In the genomic region with DNA sequence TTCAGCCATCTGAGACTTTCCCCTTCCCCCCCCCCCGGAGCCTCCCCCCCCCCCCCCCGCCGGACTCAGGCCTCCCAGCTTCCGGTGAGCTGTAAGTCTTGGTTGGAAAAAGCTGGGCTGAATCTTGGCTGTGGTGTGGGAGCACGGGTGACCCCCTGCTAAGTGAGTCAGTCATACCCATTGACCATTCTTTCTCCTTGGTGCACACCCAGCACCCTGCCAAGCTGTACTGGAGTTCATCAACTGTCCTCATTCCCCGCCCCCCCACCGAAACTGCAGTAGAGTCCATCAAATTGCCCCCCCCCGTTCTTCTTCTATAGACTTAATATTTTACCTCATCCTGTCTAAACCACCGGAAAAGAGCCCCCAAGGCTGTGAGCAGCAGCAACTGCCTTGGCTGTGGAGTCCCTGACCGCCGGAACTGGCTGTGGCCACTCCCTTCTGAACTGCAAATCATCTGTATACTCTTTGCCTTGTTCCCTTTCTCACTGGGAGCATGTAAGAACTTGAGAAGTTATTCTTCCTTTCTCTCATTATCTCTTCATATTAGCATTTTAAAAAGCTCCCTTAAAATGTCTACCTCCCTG, we compare ENCODE assay signal across 16 mouse cellular contexts. TPM values are rescaled to one million over a fixed set of nuclear protein-coding genes. Genes with fewer than 3 reads are reported as not detected.
DNase-seq lines count a peak whose midpoint lies in the region; ATAC-seq and TF ChIP-seq lines count a peak whose summit lies in the region.
"Had no signal": no experiment of that assay in that cellular context is flagged by ENCODE, and none has a peak within 500 bp of the region (broad histone marks: within the 10 kb centered on the region; RNA-seq: fewer than 3 reads in every experiment).

No protein-coding gene starts in this region.

- peaks cover 7 to 19% of the 10 kb centered on the region in 2 experiments for H3K4me1 ChIP-seq in CH12.LX (ENCODE audit: control insufficient read depth in 1 of 2, insufficient read depth in 2 of 2)
- H3K4me1 ChIP-seq in hindbrain, embryonic 14.5 days (replicated peaks; ENCODE audit: control insufficient read depth, insufficient read depth, low read length), result no peaks in the 10 kb centered on the region
- H3K4me1 ChIP-seq: lung, embryonic 15.5 days had no signal

- in situ Hi-C loops in CH12.LX (cut with MboI; ENCODE audit: low pct_ligation_motif_present, low pct_unique_long_range_greater_than_20kb, low sequenced_read_pairs), result no loop called here

- TF ChIP-seq CTCF in CH12.LX (conservative IDR thresholded peaks at IDR 0.05 in 1 of 2, IDR thresholded peaks at IDR 0.05 in 1 of 2; ENCODE audit: low read depth in 2 of 2, low read length in 2 of 2), result no peak

- whole genome bisulfite sequencing in hindbrain, embryonic 14.5 days, result 76% methylated on average over 7 of the region's 11 CpGs

- peak; percentile 36 for ATAC-seq in granulocyte monocyte progenitor cell, adult 5-6 weeks (replicated peaks; ENCODE audit: poor library complexity, severe bottlenecking)
- peak; percentile 32 for ATAC-seq in megakaryocyte, adult 5-6 weeks (ENCODE audit: poor library complexity, severe bottlenecking)
- no peak for ATAC-seq in hindbrain, embryonic 14.5 days (ENCODE audit: low FRiP score)
- ATAC-seq: midbrain, embryonic 16.5 days had no signal

- peak; percentile 9 for DNase-seq in lung, postnatal 14 days
- DNase-seq in lung, adult 18-20 months, result no peak
- no peak for DNase-seq in CH12.LX (ENCODE audit: extremely low read depth)
- no peak for DNase-seq in urinary bladder, postnatal 36 days (ENCODE audit: low spot score in 2 of 2)
- no peak for DNase-seq in hindbrain, embryonic 14.5 days (ENCODE audit: low spot score)
- no peak for DNase-seq in ovary, postnatal 36 days (ENCODE audit: low spot score)
- DNase-seq: cerebellum, adult 18-20 months; right cerebral cortex, postnatal 14 days had no signal

- H3K9me3 ChIP-seq in CH12.LX (replicated peaks; ENCODE audit: low read length), result no peaks in the 10 kb centered on the region
- H3K9me3 ChIP-seq in hindbrain, embryonic 14.5 days (ENCODE audit: control insufficient read depth, low read length), result no peaks in the 10 kb centered on the region
- H3K9me3 ChIP-seq: lung, embryonic 15.5 days had no signal

- no peak for TF ChIP-seq RAD21 in CH12.LX (IDR thresholded peaks at IDR 0.05; ENCODE audit: low read depth, low read length)

- no peaks in the 10 kb centered on the region for H3K36me3 ChIP-seq in CH12.LX (replicated peaks in 1 of 2; ENCODE audit: control insufficient read depth in 1 of 2, insufficient read depth in 1 of 2, low read length in 1 of 2)
- H3K36me3 ChIP-seq in hindbrain, embryonic 14.5 days (replicated peaks; ENCODE audit: control insufficient read depth, insufficient read depth), result no peaks in the 10 kb centered on the region
- H3K36me3 ChIP-seq: lung, embryonic 15.5 days had no signal

- no peak overlapping the region for H3K27ac ChIP-seq in CH12.LX (ENCODE audit: insufficient read depth, low read depth)
- no peak overlapping the region for H3K27ac ChIP-seq in hindbrain, embryonic 14.5 days
- H3K27ac ChIP-seq: lung, embryonic 15.5 days had no signal

- TF ChIP-seq EP300 in CH12.LX (IDR thresholded peaks at IDR 0.05; ENCODE audit: low read length), result no peak

- TF ChIP-seq POLR2A in CH12.LX (IDR thresholded peaks at IDR 0.05; ENCODE audit: low read depth, low read length), result no peak

- peak overlapping the region; percentile 8; the same call in 1 of the 2 replicates for H3K9ac ChIP-seq in CH12.LX (ENCODE audit: insufficient read depth, low read depth)
- H3K9ac ChIP-seq in hindbrain, embryonic 14.5 days, result no peak overlapping the region
- H3K9ac ChIP-seq: lung, embryonic 15.5 days had no signal

- dilution Hi-C loops in CH12.LX (cut with MboI; ENCODE audit: extremely low pct_ligation_motif_present, extremely low pct_unique_long_range_greater_than_20kb, low sequenced_read_pairs), result no loop called here

- peak overlapping the region in 1 of 3 experiments; percentile 34 for H3K4me3 ChIP-seq in CH12.LX (replicated peaks in 1 of 3; ENCODE audit: low read depth in 2 of 3, low read length in 2 of 3, poor library complexity in 1 of 3)
- H3K4me3 ChIP-seq in hindbrain, embryonic 14.5 days (replicated peaks; ENCODE audit: low read length), result no peak overlapping the region
- H3K4me3 ChIP-seq: lung, embryonic 15.5 days had no signal

- peak overlapping the region; percentile 52 for H3K4me2 ChIP-seq in CH12.LX (ENCODE audit: insufficient read depth, low read depth, poor library complexity, severe bottlenecking)
- H3K4me2 ChIP-seq in hindbrain, embryonic 14.5 days (replicated peaks), result no peak overlapping the region
- H3K4me2 ChIP-seq: lung, embryonic 15.5 days had no signal

- no peaks in the 10 kb centered on the region for H3K27me3 ChIP-seq in CH12.LX (replicated peaks)
- no peaks in the 10 kb centered on the region for H3K27me3 ChIP-seq in hindbrain, embryonic 14.5 days (ENCODE audit: control insufficient read depth, insufficient read depth, low read length)
- H3K27me3 ChIP-seq: lung, embryonic 15.5 days had no signal

- H3K79me2 ChIP-seq in CH12.LX (replicated peaks; ENCODE audit: control insufficient read depth, extremely low read depth, insufficient read depth, poor library complexity, severe bottlenecking), result no peaks in the 10 kb centered on the region

TF ChIP-seq in CH12.LX, 34 proteins besides CTCF, POLR2A, EP300 and RAD21:
- no peak for TF ChIP-seq ZNF384 (IDR thresholded peaks at IDR 0.05; ENCODE audit: low read depth, low read length)
- no peak for TF ChIP-seq MXI1 (IDR thresholded peaks at IDR 0.05; ENCODE audit: low read depth, low read length)
- no peak for TF ChIP-seq JUND (conservative IDR thresholded peaks at IDR 0.05; ENCODE audit: low read depth, low read length)
- no peak for TF ChIP-seq ETS1 (conservative IDR thresholded peaks at IDR 0.05; ENCODE audit: low read depth, low read length)
TF ChIP-seq in CH12.LX: peak in this region for 0.

RNA-seq across cellular contexts. Expression of a gene that starts 2.7 kb away (rescaled TPM):
- 0.21 and 0.34 TPM in 2 replicates for total RNA-seq in CH12.LX (2012; rRNA removed)
- total RNA-seq in CH12.LX (2014; rRNA removed), result 0.45 and 0.64 TPM in 2 replicates
- polyA plus RNA-seq in CH12.LX (2012; ENCODE audit: insufficient read length, low read depth), result 0.41 and 0.74 TPM in 2 replicates
- 5.5 and 6.7 TPM in 2 replicates for total RNA-seq in granulocyte monocyte progenitor cell, adult 5-6 weeks (2014; fragmentation: Nextera tagmentation)
- 5.6 and 7.9 TPM in 2 replicates for total RNA-seq in granulocyte monocyte progenitor cell, adult 5-6 weeks (2017)
- total RNA-seq in megakaryocyte, adult 5-6 weeks (2015), result 12.3 and 15.1 TPM in 2 replicates
- 16.3 and 16.8 TPM in 2 replicates for total RNA-seq in megakaryocyte, adult 5-6 weeks (2017)
- polyA plus RNA-seq in hindbrain, embryonic 14.5 days (2014; fragmentation: Nextera tagmentation; extraction: Ambion mirVana), result not detected in 2 replicates
- total RNA-seq: left cerebral cortex, postnatal 14 days had no signal
- polyA plus RNA-seq: midbrain, embryonic 16.5 days; neural tube, embryonic 14.5 days had no signal

RNA-seq across cellular contexts. Expression of a gene that starts 26.6 kb away (rescaled TPM):
- total RNA-seq in CH12.LX (2012; rRNA removed), result not detected in 2 replicates
- total RNA-seq in CH12.LX (2014; rRNA removed), result not detected in 2 replicates
- not detected in 2 replicates for polyA plus RNA-seq in CH12.LX (2012; ENCODE audit: insufficient read length, low read depth)
- not detected in 2 replicates for total RNA-seq in granulocyte monocyte progenitor cell, adult 5-6 weeks (2014; fragmentation: Nextera tagmentation)
- not detected in 2 replicates for total RNA-seq in granulocyte monocyte progenitor cell, adult 5-6 weeks (2017)
- not detected in 2 replicates for total RNA-seq in megakaryocyte, adult 5-6 weeks (2015)
- not detected in 2 replicates for total RNA-seq in megakaryocyte, adult 5-6 weeks (2017)
- not detected in 2 replicates for polyA plus RNA-seq in hindbrain, embryonic 14.5 days (2014; fragmentation: Nextera tagmentation; extraction: Ambion mirVana)
- total RNA-seq: heart, postnatal 25 days; left cerebral cortex, postnatal 14 days had no signal
- polyA plus RNA-seq: intestine, embryonic 14.5 days; lung, embryonic 15.5 days; midbrain, embryonic 16.5 days; neural tube, embryonic 14.5 days had no signal

RNA-seq across cellular contexts. Expression of a gene that starts 45.5 kb away (rescaled TPM):
- total RNA-seq in CH12.LX (2012; rRNA removed) (43.6 and 46.7 TPM in 2 replicates), CH12.LX (2014; rRNA removed) (53.6 and 57.8 TPM in 2 replicates)
- 68.6 and 74.4 TPM in 2 replicates for polyA plus RNA-seq in CH12.LX (2012; ENCODE audit: insufficient read length, low read depth)
- total RNA-seq in granulocyte monocyte progenitor cell, adult 5-6 weeks (2014; fragmentation: Nextera tagmentation), result 19.8 and 22.0 TPM in 2 replicates
- 22.3 and 29.9 TPM in 2 replicates for total RNA-seq in granulocyte monocyte progenitor cell, adult 5-6 weeks (2017)
- 41.3 and 43.2 TPM in 2 replicates for total RNA-seq in megakaryocyte, adult 5-6 weeks (2015)
- total RNA-seq in megakaryocyte, adult 5-6 weeks (2017), result 72.9 and 75.3 TPM in 2 replicates
- 0.14 TPM in 1 of 2 replicates, not detected in the other for polyA plus RNA-seq in hindbrain, embryonic 14.5 days (2014; fragmentation: Nextera tagmentation; extraction: Ambion mirVana)
- total RNA-seq: left cerebral cortex, postnatal 14 days had no signal
- polyA plus RNA-seq: neural tube, embryonic 14.5 days had no signal

RNA-seq across cellular contexts. Expression of a gene that starts 58.5 kb away (rescaled TPM):
- total RNA-seq in CH12.LX (2012; rRNA removed) (5.4 and 5.9 TPM in 2 replicates), CH12.LX (2014; rRNA removed) (4.2 and 4.6 TPM in 2 replicates)
- polyA plus RNA-seq in CH12.LX (2012; ENCODE audit: insufficient read length, low read depth), result 4.9 and 5.3 TPM in 2 replicates
- total RNA-seq in granulocyte monocyte progenitor cell, adult 5-6 weeks (2014; fragmentation: Nextera tagmentation), result 3.2 and 4.7 TPM in 2 replicates
- total RNA-seq in granulocyte monocyte progenitor cell, adult 5-6 weeks (2017), result 6.4 and 13.2 TPM in 2 replicates
- total RNA-seq in megakaryocyte, adult 5-6 weeks (2015), result 8.7 and 11.4 TPM in 2 replicates
- total RNA-seq in megakaryocyte, adult 5-6 weeks (2017), result 12.7 and 13.2 TPM in 2 replicates
- 23.0 and 29.8 TPM in 2 replicates for polyA plus RNA-seq in hindbrain, embryonic 14.5 days (2014; fragmentation: Nextera tagmentation; extraction: Ambion mirVana)
